Mouse (Mus musculus) C2C12 (cell line): ENCODE data around the gene Ranbp17. TPM values are rescaled to one million over a fixed set of nuclear protein-coding genes. Genes with fewer than 3 reads are reported as not detected.

ENCODE experiments used
- H3K27me3 ChIP-seq: one replicate; pipeline ENCODE4 v1.6.1; 2011; ENCODE audit not compliant: control insufficient read depth, insufficient read depth, insufficient read length
- H3K36me3 ChIP-seq: one replicate; pipeline ENCODE4 v1.6.1; 2011; ENCODE audit not compliant: control insufficient read depth, insufficient read depth
- H3K4me3 ChIP-seq: one replicate; pipeline ENCODE4 v1.5.1; 2011; ENCODE audit warnings: mild to moderate bottlenecking, control low read depth; ENCODE audit not compliant: poor library complexity, insufficient read depth, severe bottlenecking
- H3K79me2 ChIP-seq: one replicate; pipeline ENCODE4 v1.6.1; 2011; ENCODE audit not compliant: control insufficient read depth, insufficient read depth
- H3K79me3 ChIP-seq: one replicate; pipeline ENCODE4 v1.6.1; 2011; ENCODE audit warnings: low read depth, control low read depth
- H3ac ChIP-seq: one replicate; pipeline ENCODE3; 2011; ENCODE audit warnings: low read depth; ENCODE audit not compliant: control insufficient read depth, insufficient read length
- CEBPB ChIP-seq: IDR thresholded peaks from one replicate; pipeline ENCODE4 v1.6.1; 2011; ENCODE audit warnings: low read depth, mild to moderate bottlenecking, control low read depth, moderate library complexity
- CTCF ChIP-seq: IDR thresholded peaks from one replicate; pipeline ENCODE4 v1.5.1; 2011; ENCODE audit not compliant: control insufficient read depth, insufficient read depth, insufficient read length
- FOSL1 ChIP-seq: IDR thresholded peaks from one replicate; pipeline ENCODE4 v1.8.0; 2011; ENCODE audit warnings: mild to moderate bottlenecking, low read length; ENCODE audit not compliant: poor library complexity, insufficient read depth, severe bottlenecking
- MAX ChIP-seq: IDR thresholded peaks from one replicate; pipeline ENCODE4 v1.6.1; 2011; ENCODE audit warnings: mild to moderate bottlenecking, control low read depth
- USF1 ChIP-seq: IDR thresholded peaks from one replicate; pipeline ENCODE4 v1.6.1; 2011; ENCODE audit warnings: low read depth, mild to moderate bottlenecking, control low read depth, moderate library complexity
- polyA plus RNA-seq: library from polyadenylated mRNA; unstranded; fragments of >200 nt; fragmentation: generic; extraction: Trizol; gene quantifications from one replicate; pipeline ENCODE4 v1.2.1, GENCODE M21; 2012; ENCODE audit warnings: missing spikeins

The Ranbp17 gene
- polyA plus RNA-seq, 1 experiment = not detected

DNA sequence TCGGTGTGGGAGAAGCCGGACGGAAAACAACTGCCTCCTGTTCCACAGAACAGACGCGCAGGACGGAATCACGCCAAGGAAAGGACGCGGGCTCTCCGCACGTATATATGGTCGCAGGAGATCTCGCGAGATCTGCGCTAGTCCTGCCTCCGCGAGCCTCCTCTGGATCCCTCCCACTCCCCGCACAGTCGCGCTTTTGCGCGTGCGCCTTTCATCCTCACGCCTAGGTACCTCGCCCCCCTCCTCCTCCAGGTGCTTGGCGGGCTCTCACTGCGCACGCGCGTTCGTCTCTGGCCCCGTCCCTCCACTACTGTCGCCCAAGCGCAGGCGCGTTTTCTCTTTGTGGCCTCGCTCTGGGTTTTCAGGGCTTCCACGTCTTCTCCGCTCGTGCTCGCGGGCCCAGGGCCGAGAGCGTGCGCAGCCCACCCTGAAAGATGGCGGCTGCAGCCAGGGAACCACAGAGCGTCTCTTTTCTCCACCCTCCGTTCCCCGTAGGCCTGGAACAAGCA, 350.5 kb downstream of the Ranbp17 start, which contains the start of gene Npm1:
TSS of gene Npm1 (minus strand) at position 209 of the 509 bp plus-strand sequence.
- TF ChIP-seq CEBPB (no peak), FOSL1 (no peak), MAX (peak; percentile 27)

DNA sequence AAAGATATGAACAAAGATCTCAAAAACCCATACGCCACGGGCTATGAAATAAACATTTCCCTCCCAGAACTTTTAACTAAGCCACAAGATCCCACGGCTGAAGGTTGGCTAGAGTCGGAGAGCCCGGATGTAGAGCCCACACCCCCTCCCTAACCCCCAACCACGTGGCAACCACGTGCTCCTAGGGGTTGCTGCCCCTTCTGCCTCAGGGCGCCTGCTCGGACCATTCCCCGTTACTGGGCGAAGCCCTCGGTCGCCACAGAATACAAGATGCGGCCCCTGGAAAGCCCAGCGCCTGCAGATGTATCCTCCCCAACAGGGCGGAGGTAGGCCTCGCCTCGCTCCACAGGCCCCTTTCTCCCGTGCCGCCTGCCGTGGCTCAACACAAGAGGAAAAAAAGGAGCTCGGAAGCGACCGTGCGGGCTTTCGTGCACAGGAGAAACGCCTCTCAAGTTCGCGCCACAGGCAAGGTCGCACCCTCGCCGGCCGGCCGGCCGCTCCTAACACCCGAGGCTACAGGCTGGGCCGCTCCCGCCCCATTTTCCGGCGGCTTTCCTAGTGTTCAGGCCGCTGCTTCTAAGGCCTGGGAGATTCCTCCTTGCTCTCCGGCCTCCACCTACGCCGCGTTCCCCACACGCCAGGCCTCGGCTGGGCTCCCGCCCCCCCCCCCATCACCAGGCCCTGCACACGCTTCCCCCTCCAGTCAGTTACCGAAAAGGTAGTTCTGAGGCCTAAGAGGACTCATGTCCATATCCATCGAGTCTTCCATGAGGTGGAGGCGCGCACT, 351.1 kb downstream of the Ranbp17 start:
- Histone ChIP-seq H3K79me2 (peaks cover 56% of the 10 kb centered on the region), H3ac (peak overlapping the region; percentile 99), H3K79me3 (peaks cover 55% of the 10 kb centered on the region), H3K36me3 (peaks cover 47% of the 10 kb centered on the region), H3K4me3 (peak overlapping the region; percentile 99), H3K27me3 (no peaks in the 10 kb centered on the region)
- TF ChIP-seq MAX (peak; percentile 99), CTCF (no peak), USF1 (peak; percentile 79)

More for the DNA sequence above, 350.5 kb downstream of the Ranbp17 start, which contains the start of gene Npm1:
- no peaks in the 10 kb centered on the region for H3K27me3 ChIP-seq
- peak within 1 kb of the TSS; percentile 99 for H3K4me3 ChIP-seq
- H3K36me3 ChIP-seq = peaks cover 40% of the 10 kb centered on the region
- H3K79me2 ChIP-seq = peaks cover 50% of the 10 kb centered on the region
- H3ac ChIP-seq = peak within 1 kb of the TSS; percentile 99
- H3K79me3 ChIP-seq = peaks cover 48% of the 10 kb centered on the region

Other genes starting within 250 kb of the Ranbp17 start
- gene Gm12117, start 237.0 kb downstream of the Ranbp17 start, polyA plus RNA-seq = not detected
- not detected for gene Gabrp, start 65.2 kb upstream of the Ranbp17 start, polyA plus RNA-seq
- not detected for gene D130052B06Rik, start 85.6 kb upstream of the Ranbp17 start, polyA plus RNA-seq